Mouse (Mus musculus) macrophage (primary cell): ENCODE data around the gene Ppp2ca. TPM values are rescaled to one million over a fixed set of nuclear protein-coding genes. Genes with fewer than 3 reads are reported as not detected.
"Not testable (repeated sequence)": the region's sequence is repeated elsewhere in the genome, so short reads cannot be mapped to it uniquely, and the experiment has no call there.

ENCODE experiments used
- H3K27ac ChIP-seq: fragments of 350-480 bp; formaldehyde crosslinking; 2 replicates; pipeline ENCODE4 v1.9.0; 2021
- H3K36me3 ChIP-seq: fragments of 350-480 bp; formaldehyde crosslinking; 2 replicates; pipeline ENCODE4 v1.9.0; 2021; ENCODE audit errors: inconsistent target
- H3K4me3 ChIP-seq: fragments of 350-480 bp; formaldehyde crosslinking; 2 replicates; pipeline ENCODE4 v1.9.0; 2021; ENCODE audit errors: inconsistent target
- H3K79me2 ChIP-seq: fragments of 350-480 bp; formaldehyde crosslinking; 2 replicates; pipeline ENCODE4 v1.9.0; 2021; ENCODE audit errors: inconsistent target
- WGBS: methylation state at CpG from one replicate; pipeline ENCODE4 v1.1.7; 2026; ENCODE audit warnings: inconsistent platforms; ENCODE audit not compliant: missing documents; 5-methylcytosine and 5-hydroxymethylcytosine counted together
- polyA plus RNA-seq: library from polyadenylated mRNA; stranded (reverse); fragments of 250-400 nt; gene quantifications from 3 replicates; pipeline ENCODE4 v1.2.4, GENCODE M21; 2018; ENCODE audit warnings: inconsistent platforms

The Ppp2ca gene
- polyA plus RNA-seq, 1 experiment from 2014 or later = 57.0 TPM

DNA sequence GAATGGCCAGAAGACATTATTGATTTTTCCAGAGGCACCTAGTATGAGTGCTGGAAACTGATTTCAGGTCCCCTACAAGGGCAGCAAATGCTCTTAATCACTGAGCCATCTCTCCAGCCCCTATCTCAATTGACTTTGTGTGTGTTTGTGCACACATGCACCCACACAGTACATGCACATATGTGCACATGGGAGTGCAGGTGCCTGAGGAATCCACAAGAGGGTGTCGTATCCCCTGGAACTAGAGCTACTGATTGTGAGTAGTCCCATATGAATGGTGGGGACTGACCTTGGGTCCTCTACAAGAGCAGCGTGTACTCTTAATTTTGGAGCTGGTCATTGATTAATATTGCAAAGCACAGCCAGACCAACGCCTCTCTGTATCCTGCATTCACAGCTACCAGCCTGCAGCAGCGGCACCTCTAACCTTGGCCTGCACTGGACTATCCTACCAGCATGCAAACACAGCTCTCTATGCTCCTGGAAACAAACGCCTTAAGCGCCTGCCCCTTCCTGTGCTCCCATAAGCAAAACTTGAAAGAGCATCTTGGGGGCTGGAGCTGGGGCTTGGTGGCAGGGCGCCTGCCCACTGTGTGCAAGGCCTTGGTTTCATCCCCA lies 32.1 kb downstream of the Ppp2ca start:
- Histone ChIP-seq H3K36me3 (no peaks in the 10 kb centered on the region), H3K27ac (no peak overlapping the region), H3K4me3 (no peak overlapping the region), H3K79me2 (no peaks in the 10 kb centered on the region)
- 90% methylated on average over 7 of the region's 7 CpGs for WGBS

GRCm38 (mm10) chr11:52143675-52144074 lies 45.2 kb downstream of the Ppp2ca start:
- not testable (repeated sequence) for H3K79me2 ChIP-seq, H3K27ac ChIP-seq, H3K4me3 ChIP-seq, H3K36me3 ChIP-seq
- 57% methylated on average over 4 of the region's 4 CpGs for WGBS

DNA sequence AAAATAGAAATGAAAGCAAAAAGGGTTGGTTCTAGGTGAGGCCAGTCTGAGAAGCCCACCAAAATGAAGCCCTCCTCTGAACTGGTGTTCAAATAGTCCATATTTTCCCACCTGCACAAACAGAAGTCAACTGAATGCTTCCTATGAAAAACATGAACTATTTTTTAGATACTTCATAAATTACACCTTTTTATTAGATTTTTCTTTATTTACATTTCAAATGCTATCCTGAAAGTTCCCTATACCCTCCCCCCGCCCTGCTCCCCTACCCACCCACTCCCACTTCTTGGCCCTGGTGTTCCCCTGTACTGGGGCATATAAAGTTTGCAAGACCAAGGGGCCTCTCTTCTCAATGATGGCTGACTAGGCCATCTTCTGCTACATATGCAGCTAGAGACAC lies 46.9 kb downstream of the Ppp2ca start, which contains the start of gene Olfr1373:
Gene Olfr1373, minus strand, starts transcription at position 101 of the 400 bp plus-strand sequence.
- H3K4me3 ChIP-seq, H3K27ac ChIP-seq, H3K79me2 ChIP-seq, H3K36me3 ChIP-seq: not testable (repeated sequence)
- WGBS = no CpG with 5 or more reads among the region's 1 CpGs

DNA sequence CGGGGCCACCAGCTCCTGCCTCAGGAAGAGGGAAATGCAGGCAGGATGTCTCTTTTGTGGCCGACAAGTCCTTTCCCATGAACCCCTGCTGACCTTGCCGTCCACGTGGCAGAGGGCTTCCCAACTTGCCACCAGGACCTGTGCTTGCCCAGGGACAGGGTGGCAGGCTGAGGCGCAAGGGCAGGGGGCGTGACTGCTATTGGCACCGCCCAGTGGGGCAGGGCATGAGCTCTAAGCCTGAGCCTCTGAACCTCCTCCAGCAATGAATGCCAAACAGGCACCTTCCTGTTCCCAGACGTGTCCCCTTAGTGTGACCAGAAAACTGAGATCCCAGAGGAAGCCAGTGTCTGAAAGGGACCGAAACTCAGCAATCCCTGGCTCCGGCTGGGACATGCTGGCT lies 65.4 kb downstream of the Ppp2ca start:
- H3K79me2 ChIP-seq = no peaks in the 10 kb centered on the region
- no peaks in the 10 kb centered on the region for H3K36me3 ChIP-seq
- 14% methylated on average over 9 of the region's 10 CpGs for WGBS
- H3K27ac ChIP-seq = no peak overlapping the region
- no peak overlapping the region for H3K4me3 ChIP-seq

GRCm38 (mm10) chr11:52167126-52167525 lies 68.6 kb downstream of the Ppp2ca start:
- Histone ChIP-seq H3K79me2 (no peaks in the 10 kb centered on the region), H3K4me3 (no peak overlapping the region), H3K36me3 (no peaks in the 10 kb centered on the region), H3K27ac (no peak overlapping the region)
- WGBS = under 1% methylated on average over 21 of the region's 21 CpGs

DNA sequence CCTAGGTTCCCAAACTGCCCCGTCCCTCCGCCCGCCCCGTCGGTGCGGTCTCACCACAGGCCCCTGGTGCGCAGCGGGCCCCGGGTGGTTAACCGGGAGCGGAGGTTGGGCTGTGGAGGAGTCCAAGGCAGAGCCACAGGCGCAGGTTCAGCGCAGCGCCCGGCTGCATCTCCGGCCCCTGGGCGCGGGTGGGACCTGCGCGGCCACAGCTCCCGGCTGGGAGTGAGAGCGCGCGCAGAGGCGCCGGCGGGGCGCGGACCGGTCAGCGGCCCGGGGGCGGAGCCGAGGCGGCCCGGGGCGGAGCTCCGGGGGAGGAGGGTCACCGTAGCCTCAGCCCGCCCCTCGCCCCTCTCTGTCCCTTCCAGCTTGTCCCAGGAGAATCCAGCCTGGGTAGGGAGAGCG lies 69.4 kb downstream of the Ppp2ca start:
- WGBS = 2% methylated on average over 19 of the region's 42 CpGs
- H3K36me3 ChIP-seq, H3K79me2 ChIP-seq, H3K27ac ChIP-seq: not testable (repeated sequence)
- H3K4me3 ChIP-seq = peak overlapping the region; percentile 25

DNA sequence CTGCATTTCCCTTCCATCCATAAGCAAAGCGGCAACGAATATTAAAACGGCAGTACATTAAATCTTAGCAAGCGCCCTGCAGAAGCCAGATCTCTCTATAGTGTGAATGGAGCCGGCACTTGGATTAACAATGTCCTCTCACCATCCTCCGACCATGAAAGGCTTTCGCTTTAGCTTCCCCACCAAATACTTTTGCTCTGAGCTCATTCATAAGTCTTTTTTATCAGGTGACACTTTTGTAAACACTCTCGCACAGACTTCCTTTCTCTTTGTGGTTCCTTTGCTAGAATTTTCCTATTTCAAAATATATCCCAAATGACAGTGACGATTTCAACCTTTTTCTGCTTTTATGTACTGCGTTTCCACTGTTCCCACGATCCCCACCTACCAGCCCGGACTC lies 70.0 kb downstream of the Ppp2ca start:
- Histone ChIP-seq H3K79me2 (no peaks in the 10 kb centered on the region), H3K36me3 (no peaks in the 10 kb centered on the region), H3K4me3 (peak overlapping the region; percentile 25), H3K27ac (no peak overlapping the region)
- WGBS = 8% methylated on average over 12 of the region's 12 CpGs

Other genes starting within 250 kb of the Ppp2ca start
- gene Jade2, start 241.0 kb upstream of the Ppp2ca start, polyA plus RNA-seq = 30.8 to 37.9 TPM (median 31.3 TPM) in 3 replicates
- gene Cdkn2aipnl, start 131.0 kb upstream of the Ppp2ca start, polyA plus RNA-seq = 23.7 to 60.3 TPM (median 39.3 TPM) in 3 replicates
- 117 to 151 TPM (median 137 TPM) in 3 replicates for gene Ube2b, start 97.9 kb upstream of the Ppp2ca start, polyA plus RNA-seq
- gene Cdkl3, start 94.5 kb upstream of the Ppp2ca start, polyA plus RNA-seq = 1.2 to 3.9 TPM (median 2.0 TPM) in 3 replicates
- not detected in 3 replicates for gene Olfr1373, start 46.8 kb downstream of the Ppp2ca start, polyA plus RNA-seq
- gene Olfr1371, start 115.3 kb downstream of the Ppp2ca start, polyA plus RNA-seq = not detected in 3 replicates
- 121 to 172 TPM (median 132 TPM) in 3 replicates for gene Skp1a, start 133.3 kb downstream of the Ppp2ca start, polyA plus RNA-seq
- gene Tcf7, start 184.3 kb downstream of the Ppp2ca start, polyA plus RNA-seq = 0.31 to 0.59 TPM in 2 of 3 replicates, not detected in the other